Mouse (Mus musculus) kidney, postnatal 36 days (tissue): ENCODE data around the gene Chpf2.

ENCODE experiments used
- DNase-seq, 2 experiments: peaks; one replicate each; pipeline ENCODE4 v3.0.0; 2021 to 2022; ENCODE audit warnings: mixed read lengths in 2 of 2

Chpf2 gene

GRCm38 (mm10) chr5:24591796-24592470 lies 5.4 kb downstream of the Chpf2 start:
- DNase-seq = peak; percentile 44 to 63

DNA sequence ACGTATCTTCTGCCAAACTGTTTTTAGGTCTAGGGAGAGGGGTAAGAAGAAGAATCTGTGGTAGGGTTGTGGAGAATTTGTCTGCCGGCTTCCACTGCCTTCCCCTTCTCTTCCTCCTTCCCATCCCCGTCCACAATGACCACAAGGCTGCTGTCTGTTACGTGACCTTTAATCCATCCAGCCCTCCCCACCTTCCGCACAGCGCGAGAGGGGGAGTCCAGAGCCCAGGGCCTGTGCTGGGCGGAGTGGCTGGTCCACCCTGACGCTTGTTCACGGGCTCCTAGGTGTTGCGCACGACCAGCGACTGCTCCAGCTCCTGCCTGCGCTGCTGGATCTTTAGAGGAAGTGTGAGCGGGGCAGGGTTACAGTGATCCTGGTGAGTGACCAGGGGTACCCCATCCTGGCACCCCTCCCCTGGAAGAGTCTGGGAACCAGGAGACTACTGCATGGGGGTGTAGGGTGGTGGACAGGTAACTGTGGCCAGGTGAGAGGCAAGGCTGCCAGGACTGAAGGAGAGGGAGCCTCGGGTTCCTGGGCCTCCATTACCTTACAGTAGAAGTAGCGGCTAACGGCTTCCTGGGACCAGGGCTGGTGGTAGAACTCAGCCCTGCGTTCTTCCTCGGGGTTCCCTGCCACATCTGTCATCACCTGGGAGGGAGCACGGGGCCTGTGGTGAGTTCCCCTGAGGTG lies 6.1 kb downstream of the Chpf2 start:
- peak in 1 of 2 experiments; percentile 41 for DNase-seq

DNA sequence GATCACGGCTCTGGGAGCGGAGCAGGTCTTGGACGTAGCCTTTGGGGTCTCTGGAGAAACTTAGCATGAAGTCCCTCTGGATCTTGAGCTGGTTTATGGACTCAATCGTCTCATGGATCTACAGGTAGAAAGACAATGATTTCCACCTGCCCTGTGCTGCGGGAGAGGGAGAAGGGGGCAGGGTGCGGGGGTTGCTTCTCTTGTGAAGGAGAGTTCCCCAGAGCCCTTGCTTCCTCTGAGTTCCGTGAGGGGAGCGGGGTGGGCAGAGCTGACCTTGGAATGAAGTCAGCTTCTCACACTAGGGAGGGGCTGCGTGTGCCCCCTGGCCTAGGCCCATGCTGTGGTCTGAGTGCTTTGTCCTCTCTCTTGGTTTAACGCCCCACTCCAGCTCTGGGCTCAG lies 6.7 kb downstream of the Chpf2 start:
- no peak for DNase-seq

GRCm38 (mm10) chr5:24593928-24594327 lies 7.4 kb downstream of the Chpf2 start:
- no peak for DNase-seq

DNA sequence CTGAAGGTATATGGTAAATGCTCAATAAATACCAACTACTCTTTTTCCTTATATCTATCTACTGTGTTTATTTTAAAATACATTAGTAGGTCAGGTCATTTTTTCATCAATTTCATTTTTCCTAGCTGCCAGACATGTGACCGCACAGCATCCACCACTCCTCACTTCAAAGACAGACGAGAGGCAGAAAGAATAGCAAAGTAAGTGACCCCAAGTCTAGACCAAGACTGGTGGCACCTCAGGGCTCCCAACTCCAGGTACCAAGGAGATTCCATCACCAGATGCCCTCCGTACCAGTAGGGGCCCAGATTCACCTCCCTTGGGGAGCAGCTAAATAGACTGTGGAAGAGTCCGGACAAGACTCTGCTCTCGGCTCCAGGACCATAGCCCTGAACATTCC lies 7.8 kb downstream of the Chpf2 start:
- no peak for DNase-seq

GRCm38 (mm10) chr5:24595261-24595660 lies 8.7 kb downstream of the Chpf2 start:
- no peak for DNase-seq

DNA sequence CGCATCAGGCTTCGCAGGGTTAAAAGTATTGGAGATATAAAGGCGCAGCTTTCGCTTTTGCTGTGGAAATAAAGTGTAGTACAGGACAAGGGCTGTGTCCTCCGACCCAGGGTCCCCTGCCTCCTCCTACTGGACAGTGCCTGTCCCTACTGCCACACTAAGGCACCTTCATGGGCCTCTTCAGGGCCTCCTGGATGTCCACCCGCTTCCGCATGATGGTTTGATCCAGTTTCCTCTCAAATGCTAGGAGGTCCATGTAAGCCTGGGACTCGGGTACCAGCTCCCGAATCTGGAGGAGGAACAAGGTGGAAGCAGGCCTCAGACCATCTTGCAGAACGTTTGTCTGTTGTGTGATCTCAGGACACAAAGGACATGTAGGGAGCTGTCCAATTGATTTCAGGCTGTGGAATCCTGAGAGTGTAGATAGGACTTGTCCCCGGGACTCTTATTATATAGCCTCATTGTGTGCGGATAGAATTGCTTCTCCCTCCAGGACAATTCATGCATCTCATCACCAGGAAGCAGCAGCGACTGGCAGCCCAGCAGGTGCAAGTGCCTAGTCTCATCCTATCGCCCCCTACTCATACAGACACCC lies 9.3 kb downstream of the Chpf2 start:
- no peak for DNase-seq

DNA sequence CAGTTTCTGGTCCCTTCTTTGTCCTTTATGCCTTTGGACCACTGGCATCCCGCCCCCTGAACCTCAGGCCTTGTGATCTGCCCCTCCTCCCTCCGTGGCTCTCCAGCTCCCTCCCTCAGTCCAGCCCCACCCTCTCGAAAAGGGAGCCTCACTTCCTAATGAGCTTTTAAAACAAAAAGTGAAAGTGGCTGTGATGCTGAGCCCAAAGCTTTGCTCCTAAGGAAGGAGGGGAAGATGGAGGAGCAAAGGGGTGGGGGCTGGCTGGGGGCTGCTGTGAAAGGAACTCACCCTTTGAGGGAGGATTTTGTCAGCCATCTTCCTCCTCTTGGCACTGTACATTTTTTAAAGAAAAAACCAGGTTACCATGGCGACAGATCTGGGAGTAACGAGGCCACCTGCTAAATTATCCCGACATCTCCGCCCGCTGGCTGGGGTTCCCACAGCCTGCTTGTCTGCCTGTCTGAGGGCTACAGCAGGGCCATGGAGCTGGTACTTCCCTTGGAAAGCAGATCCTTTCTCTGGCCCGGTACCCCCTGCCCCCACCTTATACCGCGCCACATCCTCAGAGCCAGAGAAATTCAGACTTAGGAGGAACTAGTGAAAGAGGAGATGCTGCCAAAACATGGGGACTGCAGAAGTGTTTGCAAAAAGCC lies 10.1 kb downstream of the Chpf2 start:
- DNase-seq = peak; percentile 45 to 48

DNA sequence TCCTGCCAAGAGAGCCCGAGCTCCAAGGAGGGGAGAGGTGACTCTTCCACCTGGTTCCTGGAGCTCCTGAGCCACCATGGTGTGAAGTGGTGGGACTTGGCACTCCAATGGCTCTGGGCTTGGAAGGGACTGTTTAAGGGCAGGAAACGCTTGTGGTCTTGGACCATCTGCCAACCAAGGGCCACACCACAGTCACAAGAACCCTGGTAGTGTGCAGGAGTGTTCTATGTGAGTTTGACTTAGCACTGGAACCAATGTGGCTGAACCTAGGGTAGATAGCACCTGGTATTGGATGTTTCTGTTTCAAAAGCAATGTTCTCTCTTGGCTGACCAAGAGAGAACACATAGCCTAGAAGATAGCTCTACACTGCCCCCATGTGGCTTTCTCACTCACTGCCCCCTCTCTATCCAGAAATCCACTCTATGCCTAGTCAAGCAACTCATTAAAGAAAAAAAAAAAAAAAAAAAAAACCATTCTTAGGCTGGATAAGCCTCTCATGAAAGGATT lies 10.7 kb downstream of the Chpf2 start:
- DNase-seq = peak; percentile 84 to 89

DNA sequence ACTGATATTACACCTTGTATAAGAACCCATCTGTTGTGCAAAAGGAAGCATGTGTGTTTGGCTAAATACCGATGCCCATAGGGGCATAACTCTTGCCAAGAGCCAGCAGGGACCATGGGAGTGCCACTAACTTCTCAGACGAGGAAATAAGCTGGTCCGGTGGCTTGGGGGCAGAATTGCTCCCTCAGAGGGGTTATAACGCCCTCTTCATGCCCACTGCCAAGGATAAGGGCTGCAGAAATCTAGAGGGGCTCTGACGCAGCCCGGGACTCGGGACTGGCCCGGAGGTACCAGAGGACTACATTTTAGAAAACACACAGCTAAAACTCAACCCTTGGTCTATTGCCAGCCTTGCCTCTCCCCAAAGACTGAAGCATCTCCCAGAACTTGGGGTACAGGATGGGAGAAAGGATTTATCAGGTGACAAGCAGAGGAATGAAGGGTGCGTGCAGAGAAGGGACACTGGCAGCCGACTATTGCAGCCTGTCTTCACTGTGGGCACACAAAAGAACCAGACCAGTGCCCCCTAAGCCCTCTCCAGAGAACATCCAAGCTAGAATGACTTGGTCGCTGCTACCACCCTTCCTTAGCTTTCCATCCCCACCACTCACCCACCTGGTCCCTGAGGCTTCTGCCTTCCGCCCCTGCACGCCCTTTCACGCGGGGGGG lies 11.5 kb downstream of the Chpf2 start:
- no peak for DNase-seq

DNA sequence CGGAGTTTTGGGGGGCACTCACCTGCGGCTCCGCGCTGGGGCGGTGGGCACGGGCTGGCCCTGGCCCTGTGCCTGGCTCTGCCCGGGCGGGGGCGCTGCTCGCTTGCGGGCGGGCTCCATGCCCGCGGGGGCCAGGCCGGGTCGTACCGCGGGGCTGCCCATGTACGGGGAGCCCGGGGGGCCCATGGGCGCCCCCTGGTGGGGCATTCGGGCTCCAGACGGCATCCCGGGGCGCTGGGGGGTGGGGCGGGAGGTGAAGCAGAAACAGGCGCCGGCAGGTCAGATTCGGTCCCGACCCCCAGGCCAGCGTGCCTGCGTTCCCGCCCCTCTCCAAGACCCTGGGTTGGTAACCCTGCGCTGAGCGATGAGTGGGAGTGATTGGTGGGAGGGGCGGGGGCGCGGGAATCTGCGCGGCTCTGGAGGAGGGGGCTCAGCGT lies 12.0 kb downstream of the Chpf2 start:
- peak; percentile 44 to 84 for DNase-seq

GRCm38 (mm10) chr5:24599137-24599536 lies 12.6 kb downstream of the Chpf2 start:
- DNase-seq = no peak

- DNase-seq = no peak
Observed at GRCm38 (mm10) chr5:24600236-24600635, 13.7 kb downstream of the Chpf2 start.

DNA sequence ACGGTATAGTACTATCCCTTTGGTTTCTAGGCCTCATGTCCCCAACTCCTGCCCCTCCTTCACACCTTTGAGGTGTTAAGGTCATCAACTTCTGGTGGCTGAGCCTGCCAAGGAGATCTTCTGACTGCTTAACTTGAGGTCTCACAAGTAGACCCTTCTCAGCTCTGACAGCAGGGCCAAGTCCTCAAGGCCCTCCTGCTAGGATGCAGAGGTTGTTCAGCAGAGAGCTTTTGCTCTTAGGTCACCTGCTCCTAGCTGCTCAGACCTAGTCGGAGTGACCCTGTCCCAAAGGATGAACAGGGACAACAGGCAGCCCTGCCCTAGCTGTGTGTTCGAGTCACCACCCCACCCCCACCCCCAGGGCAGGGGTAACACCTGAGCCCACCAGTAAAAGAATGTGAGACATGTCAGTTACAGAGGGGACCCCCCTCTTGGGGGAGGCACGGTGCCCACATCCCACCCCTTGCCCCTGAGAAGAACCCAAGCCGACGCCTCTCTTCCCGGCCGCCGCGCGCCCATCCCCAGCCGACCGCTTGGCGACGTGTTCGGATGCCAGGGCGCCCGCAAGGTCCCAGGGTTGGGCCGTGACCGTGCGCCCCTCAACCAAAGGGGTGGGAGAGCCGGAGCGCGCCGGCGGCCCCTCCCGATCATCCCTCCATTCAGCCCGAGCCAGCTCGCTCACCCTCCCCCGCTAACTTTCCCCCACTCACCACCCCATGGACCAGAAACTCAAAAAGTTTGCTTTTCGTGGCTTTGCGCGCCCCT lies 14.7 kb downstream of the Chpf2 start:
- DNase-seq = no peak

GRCm38 (mm10) chr5:24601911-24602750 lies 15.6 kb downstream of the Chpf2 start:
- DNase-seq = peak; percentile 77 to 87

- DNase-seq = peak; percentile 94 to 95
Observed at GRCm38 (mm10) chr5:24602751-24603343, 16.3 kb downstream of the Chpf2 start.

DNA sequence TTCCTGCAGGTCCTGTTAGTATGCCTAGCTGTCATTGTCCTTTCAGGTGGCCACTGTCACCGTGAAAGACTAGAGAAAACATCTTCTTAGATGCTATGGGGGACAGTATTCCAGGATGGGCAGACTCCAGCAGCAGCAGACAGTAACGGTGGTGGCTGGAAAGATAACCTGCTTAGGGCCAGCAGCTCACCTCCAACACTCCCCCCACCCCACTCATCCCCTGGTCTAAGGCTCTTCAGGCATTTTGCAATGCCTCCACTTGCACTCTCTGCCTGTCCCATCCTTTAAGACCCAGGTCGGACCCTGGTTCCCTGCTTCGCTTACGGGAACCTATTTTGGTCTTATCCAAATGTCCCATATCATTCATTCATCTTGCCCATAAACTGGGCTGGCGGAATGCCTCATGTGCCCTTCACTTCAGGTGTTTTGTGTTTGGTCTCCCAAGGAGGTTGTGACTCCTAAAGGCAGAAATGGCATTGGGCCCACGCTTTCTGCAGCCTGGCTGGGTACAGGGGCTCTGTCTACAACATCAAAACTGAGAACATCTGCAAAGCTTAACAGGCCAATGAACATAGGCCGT lies 17.0 kb downstream of the Chpf2 start:
- DNase-seq = no peak

DNA sequence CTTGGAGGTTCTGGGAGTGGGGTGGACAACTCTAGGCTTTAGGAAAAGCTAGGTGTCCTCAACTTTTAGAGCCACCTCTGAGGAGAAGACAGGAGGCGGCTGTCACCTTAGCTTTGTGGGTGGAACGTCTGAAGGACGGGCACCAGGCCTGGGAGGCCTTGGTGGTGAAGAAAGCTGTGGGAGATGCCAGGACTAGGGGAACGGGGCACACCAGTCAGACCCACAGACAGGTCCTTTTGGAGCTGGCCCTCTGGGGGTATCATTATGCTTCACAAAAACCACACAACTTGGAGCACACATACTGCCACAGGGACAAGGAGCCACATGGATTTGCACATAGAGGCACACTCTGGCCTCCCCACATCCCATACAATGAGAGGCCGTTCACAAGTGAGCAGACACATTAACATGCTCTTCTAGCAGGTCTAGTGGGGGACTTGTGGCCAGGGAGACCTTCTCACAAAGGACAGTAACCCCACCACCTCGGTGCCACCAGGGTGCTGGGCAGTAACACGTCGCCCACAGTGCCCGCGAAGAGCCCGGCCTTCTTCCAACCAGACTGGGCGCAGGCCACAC lies 17.6 kb downstream of the Chpf2 start:
- DNase-seq = no peak

DNA sequence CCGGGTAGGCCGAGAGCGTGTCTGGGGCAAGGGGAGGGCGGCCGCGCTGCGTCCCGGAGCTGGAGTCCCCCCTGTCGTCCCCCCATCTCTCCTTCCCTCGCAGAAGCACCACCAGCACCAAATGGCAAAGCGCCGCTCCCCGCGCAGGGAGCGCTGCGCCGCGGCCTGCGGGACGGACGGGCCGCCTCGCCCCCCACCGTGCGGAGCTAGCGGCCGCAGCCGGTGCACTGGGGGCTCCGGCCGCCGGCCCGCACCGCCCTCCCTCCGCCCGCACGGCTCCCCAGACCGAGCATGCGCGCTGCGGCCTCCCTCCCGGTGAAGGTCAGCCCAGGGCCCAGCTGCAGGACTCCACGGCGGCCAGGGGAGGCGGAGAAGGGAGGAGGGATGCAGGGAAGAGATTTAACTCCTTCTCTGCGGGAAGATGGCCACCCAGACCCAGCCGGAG lies 18.1 kb downstream of the Chpf2 start:
- peak; percentile 92 to 94 for DNase-seq
